Mouse (Mus musculus): ENCODE results near the gene Commd3. TPM values are rescaled to one million over a fixed set of nuclear protein-coding genes. Genes with fewer than 3 reads are reported as not detected.

Commd3 gene
- polyA plus RNA-seq, 1 experiment from 2014 or later, result 198 TPM

DNA sequence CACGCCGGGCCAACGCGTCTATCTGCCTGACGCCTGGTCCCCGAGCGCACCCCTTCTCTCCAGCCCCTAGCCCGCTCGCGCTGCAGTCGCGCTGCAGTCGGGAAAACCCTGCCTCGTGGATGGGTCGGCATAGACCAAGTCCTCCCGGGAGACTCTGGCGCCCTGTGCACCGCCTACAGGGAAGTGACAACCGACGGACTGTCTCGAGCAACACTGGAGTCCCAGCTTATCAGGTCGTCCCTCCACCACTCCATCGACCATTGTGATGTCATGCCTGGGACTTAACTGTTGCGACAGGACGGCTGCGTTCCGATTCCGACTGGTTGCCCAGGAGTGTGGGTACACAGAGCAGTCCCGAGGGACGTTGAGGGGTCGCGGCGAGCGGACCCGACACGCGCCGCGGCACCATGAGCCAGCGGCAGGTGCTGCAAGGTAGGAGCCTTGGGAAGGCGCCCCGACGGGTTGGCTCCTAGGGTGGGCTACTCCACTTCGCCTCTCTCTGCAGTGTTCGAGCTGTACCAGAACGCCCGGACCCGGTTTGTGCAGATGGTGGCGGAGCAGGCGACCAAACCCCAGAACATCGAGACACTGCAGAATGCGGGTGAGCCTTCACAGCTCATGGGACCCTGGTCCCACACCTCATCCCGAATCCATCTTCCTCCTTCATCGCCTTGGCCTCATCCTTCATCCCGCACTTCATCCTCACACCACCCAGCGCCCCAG, 26.6 kb downstream of the Commd3 start:
- H3K27me3 ChIP-seq (ENCODE audit: control insufficient read depth, insufficient read depth, low read length), result peaks cover 82% of the 10 kb centered on the region
- DNase-seq (ENCODE audit: low spot score), result no peak
- WGBS, result under 1% methylated on average over 56 of the region's 56 CpGs

DNA sequence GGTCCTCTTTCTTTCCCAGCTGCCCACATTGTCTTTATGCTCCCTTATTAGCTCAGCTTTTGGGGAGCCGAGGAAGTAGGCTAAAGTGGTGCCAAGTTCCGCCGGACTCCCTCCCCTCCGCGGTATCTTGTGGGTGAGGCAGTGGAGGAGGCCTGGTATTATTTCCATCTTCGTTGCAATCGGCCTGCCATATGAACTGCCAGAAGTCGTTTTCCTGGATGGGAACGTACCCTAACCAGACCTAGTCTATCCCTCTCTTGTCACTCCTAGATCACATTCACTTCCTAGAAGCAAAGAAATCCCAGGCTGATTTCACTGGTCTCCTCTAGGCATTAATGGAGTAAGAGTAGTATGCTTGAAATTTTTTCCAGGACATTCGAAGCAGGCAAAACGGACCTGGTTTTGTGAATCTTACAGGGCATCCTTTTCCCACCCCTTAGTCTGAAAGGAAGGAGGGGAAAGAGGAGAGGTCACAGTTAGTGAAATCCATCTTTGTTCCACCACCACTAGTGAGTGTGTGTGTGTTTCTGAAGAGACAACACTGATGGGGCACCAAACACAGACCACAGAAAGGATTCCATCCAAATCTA, 27.3 kb downstream of the Commd3 start:
- H3K27me3 ChIP-seq (ENCODE audit: control insufficient read depth, insufficient read depth, low read length), result peaks cover 85% of the 10 kb centered on the region

More for the DNA sequence above, 26.6 kb downstream of the Commd3 start:
- H3K9me3 ChIP-seq (ENCODE audit: control insufficient read depth, low read length), result no peaks in the 10 kb centered on the region
- no peak overlapping the region; the same call in 1 of the 2 replicates for H3K4me3 ChIP-seq (replicated peaks; ENCODE audit: low read length)
- ATAC-seq (ENCODE audit: low FRiP score), result peak; percentile 26; the same call in 1 of the 2 replicates
- H3K27ac ChIP-seq, result no peak overlapping the region
- H3K9ac ChIP-seq, result no peak overlapping the region
- H3K4me2 ChIP-seq (replicated peaks), result no peak overlapping the region
- peaks cover 8% of the 10 kb centered on the region; the same call in 1 of the 2 replicates for H3K4me1 ChIP-seq (replicated peaks; ENCODE audit: control insufficient read depth, insufficient read depth, low read length)
- H3K36me3 ChIP-seq (replicated peaks; ENCODE audit: control insufficient read depth, insufficient read depth), result no peaks in the 10 kb centered on the region

DNA sequence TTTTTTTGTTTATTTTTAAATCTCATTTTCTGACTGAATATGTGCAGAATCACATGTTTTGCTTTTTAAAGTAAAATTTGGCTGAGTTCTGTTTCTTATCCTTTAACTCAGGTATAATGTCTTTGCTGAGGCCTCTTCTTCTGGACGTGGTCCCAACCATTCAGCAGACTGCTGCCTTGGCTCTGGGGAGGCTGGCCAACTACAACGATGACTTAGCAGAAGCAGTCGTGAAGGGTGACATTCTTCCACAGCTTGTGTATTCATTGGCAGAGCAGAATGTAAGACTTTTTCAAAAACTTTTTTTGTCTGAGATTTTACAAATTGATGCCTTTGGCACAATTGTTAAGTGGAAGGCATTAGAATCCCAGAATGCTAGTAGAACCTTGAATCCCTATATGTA, 38.2 kb downstream of the Commd3 start:
- ATAC-seq (ENCODE audit: low FRiP score) (no peak), DNase-seq (ENCODE audit: low spot score) (no peak)
- Histone ChIP-seq H3K27me3 (ENCODE audit: control insufficient read depth, insufficient read depth, low read length) (0 out of 2 replicates have a peak, but pooled peaks cover 5% of the 10 kb centered on the region), H3K27ac (no peak overlapping the region), H3K4me3 (replicated peaks; ENCODE audit: low read length) (no peak overlapping the region), H3K9me3 (ENCODE audit: control insufficient read depth, low read length) (no peaks in the 10 kb centered on the region), H3K36me3 (replicated peaks; ENCODE audit: control insufficient read depth, insufficient read depth) (no peaks in the 10 kb centered on the region), H3K4me2 (replicated peaks) (no peak overlapping the region), H3K9ac (no peak overlapping the region), H3K4me1 (replicated peaks; ENCODE audit: control insufficient read depth, insufficient read depth, low read length) (no peaks in the 10 kb centered on the region)
- 71% methylated on average over 3 of the region's 3 CpGs for WGBS

More for the DNA sequence above, 27.3 kb downstream of the Commd3 start:
- H3K27ac ChIP-seq, result no peak overlapping the region
- 1% methylated on average over 11 of the region's 11 CpGs for WGBS
- H3K4me1 ChIP-seq (replicated peaks; ENCODE audit: control insufficient read depth, insufficient read depth, low read length), result 0 out of 2 replicates have a peak, but pooled peaks cover 1% of the 10 kb centered on the region
- ATAC-seq (ENCODE audit: low FRiP score) (no peak), DNase-seq (ENCODE audit: low spot score) (no peak)
- no peaks in the 10 kb centered on the region for H3K9me3 ChIP-seq (ENCODE audit: control insufficient read depth, low read length)
- no peaks in the 10 kb centered on the region for H3K36me3 ChIP-seq (replicated peaks; ENCODE audit: control insufficient read depth, insufficient read depth)
- H3K4me2 ChIP-seq (replicated peaks), result no peak overlapping the region
- no peak overlapping the region for H3K9ac ChIP-seq
- no peak overlapping the region for H3K4me3 ChIP-seq (replicated peaks; ENCODE audit: low read length)

DNA sequence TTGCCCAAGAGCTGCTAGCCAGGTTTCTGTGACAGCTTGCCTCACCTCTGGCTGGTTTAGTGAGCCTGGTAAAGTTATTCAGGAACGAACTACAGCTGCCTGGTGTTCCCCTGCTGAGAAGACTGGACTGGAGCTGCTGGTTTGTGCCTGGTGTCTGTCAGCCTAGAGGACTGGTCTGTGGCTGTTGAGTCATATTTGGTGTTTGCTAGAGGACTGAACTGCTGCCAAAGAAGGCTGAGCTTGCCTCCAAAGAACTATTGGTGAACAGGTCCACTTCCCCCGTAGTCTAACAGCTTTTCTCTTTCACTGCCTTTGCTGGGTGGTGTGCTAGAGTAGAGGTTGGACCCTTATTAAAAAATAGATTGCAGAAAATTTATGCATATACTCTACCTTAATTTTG, 40.9 kb downstream of the Commd3 start:
- Histone ChIP-seq H3K9ac (no peak overlapping the region), H3K4me1 (replicated peaks; ENCODE audit: control insufficient read depth, insufficient read depth, low read length) (no peaks in the 10 kb centered on the region), H3K9me3 (ENCODE audit: control insufficient read depth, low read length) (no peaks in the 10 kb centered on the region), H3K4me3 (replicated peaks; ENCODE audit: low read length) (no peak overlapping the region), H3K27me3 (ENCODE audit: control insufficient read depth, insufficient read depth, low read length) (no peaks in the 10 kb centered on the region), H3K36me3 (replicated peaks; ENCODE audit: control insufficient read depth, insufficient read depth) (no peaks in the 10 kb centered on the region), H3K4me2 (replicated peaks) (no peak overlapping the region), H3K27ac (no peak overlapping the region)
- no peak for DNase-seq (ENCODE audit: low spot score)
- ATAC-seq (ENCODE audit: low FRiP score), result no peak
- 76% methylated on average over 2 of the region's 2 CpGs for WGBS

DNA sequence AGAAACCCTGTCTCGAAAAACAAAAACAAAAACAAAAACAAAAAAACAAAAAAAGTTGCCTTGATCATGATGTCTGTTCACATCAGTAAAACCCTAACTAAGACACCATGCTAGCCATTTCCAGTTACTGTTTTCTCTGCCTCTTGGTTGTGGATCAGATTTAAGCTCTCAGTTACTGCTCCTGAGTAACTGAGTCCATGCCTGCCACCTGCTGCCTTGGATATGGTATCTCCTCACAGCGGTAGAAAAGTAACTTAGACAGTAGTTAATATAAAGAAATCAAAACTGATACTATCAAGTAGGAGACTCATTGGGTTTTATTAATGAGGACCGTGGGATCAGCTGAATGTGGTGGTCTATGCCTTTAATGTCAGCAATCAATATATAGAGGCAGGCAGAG, 42.2 kb downstream of the Commd3 start:
- no peaks in the 10 kb centered on the region for H3K9me3 ChIP-seq (ENCODE audit: control insufficient read depth, low read length)
- no peak for ATAC-seq (ENCODE audit: low FRiP score)
- 81% methylated on average over 3 of the region's 3 CpGs for WGBS
- no peak overlapping the region for H3K9ac ChIP-seq
- H3K27ac ChIP-seq, result no peak overlapping the region
- H3K4me2 ChIP-seq (replicated peaks), result no peak overlapping the region
- H3K4me1 ChIP-seq (replicated peaks; ENCODE audit: control insufficient read depth, insufficient read depth, low read length), result no peaks in the 10 kb centered on the region
- H3K27me3 ChIP-seq (ENCODE audit: control insufficient read depth, insufficient read depth, low read length), result no peaks in the 10 kb centered on the region
- DNase-seq (ENCODE audit: low spot score), result no peak
- no peaks in the 10 kb centered on the region for H3K36me3 ChIP-seq (replicated peaks; ENCODE audit: control insufficient read depth, insufficient read depth)
- H3K4me3 ChIP-seq (replicated peaks; ENCODE audit: low read length), result no peak overlapping the region

DNA sequence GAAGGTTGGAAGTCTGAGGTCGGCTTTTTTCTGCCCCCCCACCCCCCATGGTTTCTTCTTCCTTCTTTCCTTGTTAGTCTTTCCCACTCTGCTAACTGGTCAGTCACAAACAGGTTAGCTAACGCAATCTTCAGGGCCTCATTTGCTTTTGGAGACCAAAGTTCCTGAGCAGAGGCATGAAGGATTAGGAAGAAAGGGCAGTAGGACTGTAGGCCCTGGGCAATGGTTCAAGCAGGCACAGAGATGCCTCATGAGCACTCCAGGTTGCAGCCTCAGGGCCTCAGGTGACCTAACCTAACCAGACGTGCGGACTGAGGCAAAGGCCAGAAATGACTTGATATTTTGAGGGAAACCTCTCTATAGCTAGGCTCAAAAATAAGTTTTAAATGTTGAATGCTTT, 46.3 kb downstream of the Commd3 start:
- no peaks in the 10 kb centered on the region for H3K9me3 ChIP-seq (ENCODE audit: control insufficient read depth, low read length)
- H3K27ac ChIP-seq, result no peak overlapping the region
- H3K36me3 ChIP-seq (replicated peaks; ENCODE audit: control insufficient read depth, insufficient read depth), result no peaks in the 10 kb centered on the region
- H3K27me3 ChIP-seq (ENCODE audit: control insufficient read depth, insufficient read depth, low read length), result no peaks in the 10 kb centered on the region
- no peak overlapping the region for H3K4me3 ChIP-seq (replicated peaks; ENCODE audit: low read length)
- ATAC-seq (ENCODE audit: low FRiP score) (no peak), DNase-seq (ENCODE audit: low spot score) (no peak)
- no peaks in the 10 kb centered on the region for H3K4me1 ChIP-seq (replicated peaks; ENCODE audit: control insufficient read depth, insufficient read depth, low read length)
- no peak overlapping the region for H3K4me2 ChIP-seq (replicated peaks)
- no peak overlapping the region for H3K9ac ChIP-seq
- 93% methylated on average over 4 of the region's 4 CpGs for WGBS

DNA sequence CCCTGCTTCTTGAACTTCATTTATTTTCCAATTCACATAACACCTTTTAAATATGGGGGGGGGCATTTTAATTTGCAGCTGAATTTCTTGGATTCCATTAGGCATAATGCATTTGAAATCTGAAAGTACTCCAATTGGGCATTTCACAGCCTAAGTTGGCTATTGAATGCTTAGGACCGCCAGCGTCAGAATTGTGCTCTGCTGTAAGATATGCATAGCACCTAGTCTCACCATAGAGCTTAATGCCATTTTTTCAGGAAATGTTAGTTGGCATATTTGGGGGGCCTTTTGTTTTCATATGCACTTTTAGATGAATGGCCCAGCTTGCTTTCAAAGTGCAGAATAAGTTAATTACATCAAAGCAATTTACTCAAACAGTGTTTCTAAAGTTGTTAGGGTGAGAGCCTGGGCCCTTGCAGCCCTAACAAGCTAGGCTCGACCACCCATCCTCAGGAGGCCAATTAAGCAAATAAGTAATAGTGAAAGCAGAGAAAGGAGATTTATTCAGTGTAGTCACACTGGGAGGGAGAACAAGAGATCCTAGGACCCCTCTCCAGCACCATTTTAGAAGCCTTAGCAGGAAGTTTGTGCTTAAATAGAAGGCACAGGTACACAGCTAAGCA, 50.1 kb downstream of the Commd3 start:
- Histone ChIP-seq H3K27me3 (ENCODE audit: control insufficient read depth, insufficient read depth, low read length) (no peaks in the 10 kb centered on the region), H3K36me3 (replicated peaks; ENCODE audit: control insufficient read depth, insufficient read depth) (no peaks in the 10 kb centered on the region), H3K4me1 (replicated peaks; ENCODE audit: control insufficient read depth, insufficient read depth, low read length) (no peaks in the 10 kb centered on the region), H3K9ac (no peak overlapping the region), H3K9me3 (ENCODE audit: control insufficient read depth, low read length) (no peaks in the 10 kb centered on the region), H3K4me3 (replicated peaks; ENCODE audit: low read length) (no peak overlapping the region), H3K4me2 (replicated peaks) (no peak overlapping the region), H3K27ac (no peak overlapping the region)
- ATAC-seq (ENCODE audit: low FRiP score) (no peak), DNase-seq (ENCODE audit: low spot score) (no peak)
- WGBS, result 61% methylated on average over 3 of the region's 3 CpGs

DNA sequence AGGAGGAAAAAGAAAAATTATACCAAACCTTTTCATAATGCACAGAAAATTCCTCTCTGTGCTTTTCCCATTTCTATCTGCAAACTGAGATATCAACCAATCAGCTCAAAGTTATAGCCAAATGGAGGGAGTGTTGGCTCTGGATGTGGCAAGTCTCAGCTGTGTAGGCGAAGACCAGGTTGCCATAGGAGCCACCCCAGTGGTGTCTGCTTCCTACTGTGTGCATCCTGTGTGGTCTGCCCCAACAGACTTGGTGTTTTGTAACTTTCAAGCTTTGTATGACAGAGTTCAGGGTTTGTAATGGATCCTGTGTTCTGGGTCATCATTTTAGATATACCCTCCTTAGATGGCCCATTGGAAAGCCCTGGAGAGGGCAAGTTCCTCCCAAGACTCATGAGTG, 52.3 kb downstream of the Commd3 start:
- no peak for ATAC-seq (ENCODE audit: low FRiP score)
- WGBS, result 73% methylated on average over 1 of the region's 1 CpGs

More for the DNA sequence above, 52.3 kb downstream of the Commd3 start:
- no peak overlapping the region for H3K4me3 ChIP-seq (replicated peaks; ENCODE audit: low read length)
- H3K4me2 ChIP-seq (replicated peaks), result no peak overlapping the region
- H3K27me3 ChIP-seq (ENCODE audit: control insufficient read depth, insufficient read depth, low read length), result no peaks in the 10 kb centered on the region
- H3K36me3 ChIP-seq (replicated peaks; ENCODE audit: control insufficient read depth, insufficient read depth), result no peaks in the 10 kb centered on the region
- H3K27ac ChIP-seq, result no peak overlapping the region
- no peak overlapping the region for H3K9ac ChIP-seq
- no peak for DNase-seq (ENCODE audit: low spot score)
- H3K9me3 ChIP-seq (ENCODE audit: control insufficient read depth, low read length), result no peaks in the 10 kb centered on the region
- H3K4me1 ChIP-seq (replicated peaks; ENCODE audit: control insufficient read depth, insufficient read depth, low read length), result no peaks in the 10 kb centered on the region

Data from hindbrain, embryonic 14.5 days (tissue).